Mouse (Mus musculus) hematopoietic stem cell, adult 5-6 weeks (primary cell): ENCODE results near the gene Anp32e. TPM values are rescaled to one million over a fixed set of nuclear protein-coding genes. Genes with fewer than 3 reads are reported as not detected.
"Not testable (repeated sequence)": the region's sequence is repeated elsewhere in the genome, so short reads cannot be mapped to it uniquely, and the experiment has no call there.

Experiments used
- ATAC-seq, 2 experiments: fragments of 125-278 bp in 1 of 2; replicated peaks in 1 of 2; 2 replicates each; pipeline ENCODE4 v1.8.0; 2016 to 2017; ENCODE audit warnings: inconsistent platforms in 2 of 2, mild to moderate bottlenecking in 2 of 2, moderate number of reproducible peaks in 2 of 2, low read depth in 1 of 2, moderate TSS enrichment in 1 of 2; ENCODE audit not compliant: low FRiP score in 2 of 2, poor library complexity in 2 of 2, severe bottlenecking in 2 of 2, insufficient read depth in 1 of 2, low TSS enrichment in 1 of 2
- total RNA-seq: library from RNA; stranded (forward); fragments of 172-1452, 232-1000 nt; gene quantifications from 2 replicates; pipeline ENCODE4 v1.2.3, GENCODE M21; 2017

Gene Anp32e
- total RNA-seq, 1 experiment from 2014 or later = 484 TPM

DNA sequence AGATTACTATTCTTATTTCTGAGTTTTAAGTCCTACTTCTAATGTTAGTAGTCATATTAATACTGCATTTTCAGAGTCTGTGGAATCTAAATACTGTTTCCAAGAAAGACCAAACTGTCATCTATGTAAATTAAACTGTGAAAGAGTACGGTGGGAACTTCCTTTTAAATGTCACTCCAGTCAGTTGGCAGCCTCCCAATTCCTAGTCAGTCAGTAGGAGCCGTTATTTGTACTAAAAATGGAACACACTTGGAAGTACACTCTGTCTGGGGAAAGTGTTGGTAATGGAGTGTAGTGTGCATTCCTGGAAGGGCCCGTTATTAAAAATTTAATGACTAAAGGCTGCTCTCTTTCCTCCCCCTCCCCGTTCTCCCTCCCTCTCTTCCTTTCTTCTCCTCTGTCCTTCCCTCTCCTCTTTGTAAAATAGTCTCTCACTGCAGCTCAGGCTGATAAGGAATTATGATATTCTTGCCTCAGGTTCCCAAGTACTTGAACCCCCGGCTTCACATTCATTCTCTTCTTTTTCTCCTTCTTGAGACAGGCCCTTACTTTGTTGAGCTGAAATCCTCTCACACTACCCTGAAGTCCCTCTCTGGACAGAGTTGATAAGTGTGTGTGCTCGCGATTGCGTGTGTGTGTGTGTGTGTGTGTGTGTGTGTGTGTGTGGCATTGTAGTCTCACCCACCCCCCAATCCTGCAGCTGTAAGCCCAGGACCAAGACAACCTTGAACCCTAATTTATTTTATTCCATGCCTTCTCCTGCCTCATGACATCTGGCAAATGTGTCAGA is 28.5 kb downstream of the Anp32e start:
- no peak; a peak in 1 of 4 replicates for ATAC-seq

DNA sequence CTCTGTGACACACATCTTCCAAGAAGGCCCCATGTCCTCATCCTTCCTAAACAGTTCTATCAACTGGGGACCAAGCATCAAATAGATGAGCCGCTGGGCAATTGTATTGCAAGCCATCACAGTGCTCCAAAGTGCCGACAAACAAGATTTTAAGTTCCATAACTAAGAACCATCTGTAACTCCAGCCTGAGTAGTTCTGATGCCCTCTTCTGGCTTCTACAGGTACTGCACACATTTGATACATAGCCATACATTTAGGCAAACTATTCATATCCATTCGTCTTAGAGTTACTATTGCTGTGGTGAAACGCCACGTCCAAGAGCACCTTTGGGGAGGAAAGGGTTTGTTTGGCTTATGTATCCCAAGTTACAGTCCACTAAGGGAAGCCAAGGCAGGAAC is 30.0 kb downstream of the Anp32e start:
- ATAC-seq = peak in 1 of 2 experiments; percentile 46; a peak in 1 of 4 replicates

DNA sequence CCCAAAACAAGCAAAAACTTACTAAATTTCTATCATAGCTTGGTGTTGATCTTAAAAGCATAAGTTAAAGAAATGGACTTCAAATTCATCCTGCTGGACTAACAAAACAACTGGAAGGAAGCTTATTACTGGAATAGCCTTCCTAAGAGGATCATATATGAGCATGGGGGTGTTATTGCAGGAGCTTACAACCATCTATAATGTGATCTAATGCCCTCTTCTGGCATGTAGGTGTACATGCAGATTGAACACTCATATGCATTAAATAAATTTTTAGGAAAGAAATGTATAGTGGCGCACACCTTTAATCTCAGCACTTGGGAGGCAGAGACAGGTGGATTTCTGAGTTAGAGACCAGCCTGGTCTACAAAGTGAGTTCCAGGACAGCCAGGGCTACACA is 30.8 kb downstream of the Anp32e start:
- no peak for ATAC-seq

DNA sequence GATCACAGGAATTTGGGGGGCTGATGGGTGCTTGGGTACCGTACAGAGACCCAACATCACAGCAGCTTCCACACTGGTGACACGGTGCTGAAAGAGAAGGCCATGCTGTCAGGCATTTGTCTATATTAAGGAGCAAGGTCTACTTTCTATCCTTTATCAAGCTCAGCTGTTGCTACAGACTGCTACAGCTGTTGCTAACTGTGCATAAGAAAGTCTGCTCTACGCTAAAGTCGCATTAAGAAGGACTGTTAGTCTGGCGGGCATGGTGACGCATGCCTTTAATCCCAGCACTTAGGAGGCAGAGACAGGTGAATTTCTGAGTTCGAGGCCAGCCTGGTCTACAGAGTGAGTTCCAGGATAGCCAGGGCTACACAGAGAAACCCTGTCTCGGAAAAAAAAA is 33.1 kb downstream of the Anp32e start:
- ATAC-seq = not testable (repeated sequence)

DNA sequence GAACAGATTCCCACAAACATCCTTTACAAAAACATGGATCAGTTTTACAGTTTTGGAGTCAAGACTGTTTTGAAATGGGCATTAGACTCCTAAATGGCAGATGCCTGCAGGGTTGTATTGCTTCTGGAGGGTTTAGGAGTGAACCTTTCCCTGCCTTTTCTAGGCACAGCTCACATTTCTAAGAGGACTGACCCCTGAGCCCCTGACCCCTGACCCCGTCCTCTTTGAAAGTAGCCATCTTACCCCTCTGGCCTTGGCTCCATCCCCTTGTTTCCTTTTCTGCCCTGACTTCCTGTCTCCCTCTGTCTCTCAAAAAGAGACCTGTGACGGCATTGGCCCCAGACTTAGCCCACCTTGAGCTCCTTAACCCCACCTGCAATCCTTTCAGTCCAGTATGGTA is 34.2 kb downstream of the Anp32e start:
- ATAC-seq = no peak

DNA sequence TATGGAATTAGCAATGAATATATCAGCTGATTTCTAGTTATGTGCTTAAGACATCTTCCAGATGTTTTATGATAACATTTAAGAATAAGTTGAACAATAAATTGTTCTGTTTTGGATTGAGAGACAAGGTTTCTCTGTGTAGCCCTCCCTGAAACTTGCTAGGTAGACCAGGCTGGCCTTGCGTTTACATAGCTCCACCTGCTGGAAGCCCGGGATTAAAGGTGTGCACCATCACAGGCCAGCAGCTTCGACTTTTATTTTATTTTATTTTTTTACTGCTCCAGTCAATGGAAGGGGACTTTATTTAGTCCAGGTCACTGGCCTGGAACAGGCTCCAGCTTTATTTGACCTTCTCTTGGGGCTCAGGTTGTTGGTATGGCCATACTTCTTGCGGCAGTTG is 34.6 kb downstream of the Anp32e start:
- 0 out of 4 replicates have a peak, but pooled peaks of 1 of the 2 experiments have one; percentile 42 for ATAC-seq

DNA sequence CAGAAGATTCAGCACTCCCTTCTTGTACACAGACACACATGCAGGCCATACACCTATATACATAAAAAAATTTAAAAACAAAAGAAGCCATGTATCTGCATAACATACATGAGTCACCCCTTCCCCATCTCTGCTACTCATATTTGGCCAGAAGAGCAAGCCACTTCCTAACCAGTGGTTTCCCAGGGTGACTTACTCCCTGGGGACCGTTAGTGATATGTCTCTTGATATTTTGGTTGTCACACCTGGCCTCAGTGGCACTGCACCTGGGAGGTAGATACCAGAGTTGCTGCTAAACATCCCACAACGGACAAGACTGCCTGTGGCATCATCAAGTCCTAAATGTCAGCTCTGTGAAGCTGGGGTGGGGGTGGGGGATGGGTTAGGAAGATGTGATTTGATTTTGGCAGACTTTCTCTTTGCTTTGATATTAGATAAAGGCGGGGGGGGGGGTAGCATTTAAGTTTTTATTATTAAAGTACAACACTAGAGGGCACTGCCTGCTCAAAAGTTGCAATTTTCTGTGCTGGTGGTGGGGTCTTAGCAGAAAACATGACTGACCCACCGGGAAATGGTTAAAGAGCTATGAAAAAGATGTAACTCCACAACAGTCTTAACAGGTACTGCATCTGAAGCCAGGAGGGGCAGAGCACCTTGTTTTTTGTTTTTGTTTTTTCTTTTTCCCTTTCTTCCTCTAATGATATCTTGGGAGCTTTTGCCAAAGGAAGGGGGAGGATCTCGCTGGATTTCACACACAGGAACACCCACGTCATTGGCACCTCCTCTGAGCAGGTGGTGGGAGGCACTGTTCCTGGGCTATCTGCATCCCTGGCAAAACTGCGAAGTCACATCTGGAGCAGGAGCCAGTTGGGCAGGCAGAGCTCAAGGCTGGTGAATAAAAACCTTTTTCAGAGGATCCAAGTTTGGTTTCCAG is 36.7 kb downstream of the Anp32e start:
- no peak for ATAC-seq

DNA sequence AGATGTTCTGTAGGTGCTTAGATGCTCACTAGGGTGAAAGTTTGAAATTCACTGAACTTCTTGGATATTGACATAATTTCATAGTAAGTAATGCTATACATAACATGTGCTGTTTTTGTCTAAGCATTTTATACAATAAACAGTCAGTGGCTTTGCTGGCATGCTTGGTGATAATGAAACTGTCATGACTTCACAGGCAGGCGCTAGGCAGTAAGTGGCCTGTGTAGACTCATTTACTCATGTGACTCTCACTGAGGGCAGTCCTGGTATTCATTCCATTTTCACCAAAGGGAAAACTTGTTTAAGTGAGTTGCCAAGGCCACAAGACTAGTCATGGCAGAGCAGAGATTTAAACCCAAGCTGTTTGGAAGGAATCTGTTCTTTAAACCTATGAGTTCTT is 40.2 kb downstream of the Anp32e start:
- ATAC-seq = no peak

DNA sequence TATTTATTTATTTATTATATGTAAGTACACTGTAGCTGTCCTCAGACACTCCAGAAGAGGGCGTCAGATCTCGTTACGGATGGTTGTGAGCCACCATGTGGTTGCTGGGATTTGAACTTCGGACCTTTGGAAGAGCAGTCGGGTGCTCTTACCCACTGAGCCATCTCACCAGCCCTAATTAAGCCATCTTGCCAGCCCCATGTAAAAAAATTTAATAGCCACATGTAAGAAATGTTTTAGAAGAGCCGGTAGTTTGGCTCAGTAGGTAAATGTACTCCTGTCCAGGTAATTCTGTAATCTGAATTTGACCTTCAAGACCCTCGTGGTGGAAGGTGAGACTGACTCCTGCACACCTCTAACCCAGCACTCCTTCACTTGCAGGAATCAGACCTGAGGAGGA is 41.6 kb downstream of the Anp32e start:
- ATAC-seq = not testable (repeated sequence)

DNA sequence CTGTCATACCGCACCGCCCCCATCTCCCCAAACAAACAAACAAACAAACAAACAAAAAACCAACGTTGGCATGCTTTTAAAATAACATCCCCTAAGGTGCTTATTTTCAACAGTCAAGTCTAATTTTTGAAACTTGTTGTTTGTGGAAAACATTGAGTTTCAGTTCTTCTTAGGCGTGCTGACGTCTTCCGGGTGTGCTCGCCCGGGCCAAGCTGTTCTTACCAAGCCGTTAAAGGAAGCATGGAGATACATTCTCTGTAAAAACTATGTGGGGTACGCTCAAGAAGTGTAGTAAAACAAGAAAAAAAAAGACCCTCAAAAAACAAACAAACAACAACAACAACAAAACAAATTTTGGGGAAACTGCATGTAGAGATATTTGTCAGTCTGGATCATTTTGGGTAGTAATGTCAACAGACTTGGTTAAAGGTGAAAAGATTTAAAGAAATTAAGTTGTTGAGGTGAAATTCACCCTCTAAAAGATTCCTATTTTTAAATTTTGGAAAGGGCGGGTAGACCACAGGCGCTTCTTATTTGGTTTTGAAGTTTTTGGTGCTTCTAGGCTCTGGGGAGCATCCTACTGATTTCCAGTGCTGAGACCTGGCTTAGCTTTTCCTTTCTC is 43.3 kb downstream of the Anp32e start:
- no peak for ATAC-seq

DNA sequence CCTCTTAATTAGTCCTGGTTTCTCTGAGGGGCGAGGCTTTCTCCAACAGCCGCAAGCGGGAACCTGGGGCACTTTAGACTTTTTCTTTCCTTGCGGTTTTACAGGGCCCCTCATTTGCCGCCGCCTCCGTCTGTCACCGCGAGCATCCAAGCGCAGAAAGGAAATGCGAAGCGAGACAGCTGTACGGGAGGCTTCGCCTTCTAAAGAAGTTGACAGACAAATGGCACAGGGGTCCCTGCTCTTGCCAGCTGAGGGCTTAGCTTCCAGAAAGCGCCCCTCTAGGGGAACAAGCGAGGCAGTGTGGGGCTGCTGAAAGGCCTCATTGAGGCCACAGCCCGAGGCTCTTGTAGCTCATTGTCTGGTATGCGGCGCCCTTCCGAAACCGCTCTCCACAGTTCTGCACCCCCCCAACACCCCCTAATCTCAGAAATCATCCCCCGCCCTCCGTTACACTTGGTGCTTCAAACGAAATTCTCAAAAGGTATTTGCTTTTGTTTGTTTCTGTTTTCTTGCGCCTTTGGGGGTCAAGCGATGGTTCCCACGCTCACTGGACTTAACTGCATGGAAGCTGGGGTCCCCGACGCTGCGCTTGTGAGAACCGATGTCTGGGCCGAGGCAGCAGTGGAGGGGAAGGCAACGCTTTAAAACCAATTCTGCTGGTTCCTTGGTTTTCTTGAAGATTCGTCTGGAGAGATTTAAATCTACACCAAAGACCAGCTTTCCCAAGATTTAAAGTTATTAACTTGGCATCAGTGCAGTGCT is 44.0 kb downstream of the Anp32e start:
- ATAC-seq = peak; percentile 62 to 77

DNA sequence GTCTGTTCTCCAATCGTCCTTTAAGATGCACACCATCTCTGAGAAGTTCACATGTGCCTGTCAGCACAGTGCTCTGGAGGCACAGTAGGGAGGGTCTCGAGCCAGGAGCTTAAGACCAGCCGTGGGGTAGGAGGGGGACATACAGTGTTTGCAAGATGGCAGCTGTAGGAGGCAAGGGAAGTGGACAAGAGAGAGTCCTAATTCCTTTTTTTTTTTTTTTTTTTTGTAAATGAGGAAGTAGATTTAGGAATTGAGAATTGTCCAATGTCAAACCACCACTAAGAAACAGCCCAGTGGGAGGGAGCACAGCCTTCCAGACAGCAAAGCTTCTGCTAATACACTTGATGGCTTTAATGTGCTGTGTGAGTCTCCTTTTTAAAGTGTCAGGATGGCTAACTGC is 48.0 kb downstream of the Anp32e start:
- ATAC-seq = peak in 1 of 2 experiments; percentile 20; a peak in 1 of 4 replicates

DNA sequence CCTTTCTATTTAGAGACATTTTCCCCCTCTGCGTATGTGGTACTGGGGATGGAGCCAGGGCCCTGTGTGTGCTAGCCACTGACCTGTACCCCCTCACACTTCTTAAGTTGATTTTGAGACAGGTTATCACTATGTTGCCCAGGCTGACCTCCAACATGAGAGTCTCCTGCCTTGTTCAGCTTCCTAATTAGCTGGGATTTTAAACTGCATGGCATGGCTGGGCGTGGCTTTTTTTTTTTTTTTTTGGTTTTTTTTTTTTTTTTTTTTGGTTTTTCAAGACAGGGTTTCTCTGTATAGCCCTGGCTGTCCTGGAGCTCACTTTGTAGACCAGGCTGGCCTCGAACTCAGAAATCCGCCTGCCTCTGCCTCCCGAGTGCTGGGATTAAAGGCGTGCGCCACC is 48.5 kb downstream of the Anp32e start:
- ATAC-seq = not testable (repeated sequence)

DNA sequence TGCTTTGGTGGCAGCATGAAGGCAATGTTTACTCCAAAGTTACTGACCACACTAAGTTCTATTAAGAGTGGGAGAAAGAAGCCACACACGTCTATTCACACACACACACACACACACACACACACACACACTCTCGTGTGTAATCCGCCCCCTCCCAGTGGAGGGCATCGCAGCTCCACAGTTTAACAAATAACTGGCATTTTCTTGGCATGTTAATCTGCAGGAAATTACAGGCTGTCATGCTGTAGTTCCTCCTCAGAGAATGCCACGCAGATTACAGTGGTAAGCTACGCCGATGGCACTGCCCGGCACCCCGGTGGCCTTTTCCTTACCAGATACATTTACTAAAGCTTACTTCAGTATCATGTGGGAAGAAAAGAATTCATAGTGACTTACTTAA is 49.2 kb downstream of the Anp32e start:
- peak; percentile 33 to 56 for ATAC-seq

DNA sequence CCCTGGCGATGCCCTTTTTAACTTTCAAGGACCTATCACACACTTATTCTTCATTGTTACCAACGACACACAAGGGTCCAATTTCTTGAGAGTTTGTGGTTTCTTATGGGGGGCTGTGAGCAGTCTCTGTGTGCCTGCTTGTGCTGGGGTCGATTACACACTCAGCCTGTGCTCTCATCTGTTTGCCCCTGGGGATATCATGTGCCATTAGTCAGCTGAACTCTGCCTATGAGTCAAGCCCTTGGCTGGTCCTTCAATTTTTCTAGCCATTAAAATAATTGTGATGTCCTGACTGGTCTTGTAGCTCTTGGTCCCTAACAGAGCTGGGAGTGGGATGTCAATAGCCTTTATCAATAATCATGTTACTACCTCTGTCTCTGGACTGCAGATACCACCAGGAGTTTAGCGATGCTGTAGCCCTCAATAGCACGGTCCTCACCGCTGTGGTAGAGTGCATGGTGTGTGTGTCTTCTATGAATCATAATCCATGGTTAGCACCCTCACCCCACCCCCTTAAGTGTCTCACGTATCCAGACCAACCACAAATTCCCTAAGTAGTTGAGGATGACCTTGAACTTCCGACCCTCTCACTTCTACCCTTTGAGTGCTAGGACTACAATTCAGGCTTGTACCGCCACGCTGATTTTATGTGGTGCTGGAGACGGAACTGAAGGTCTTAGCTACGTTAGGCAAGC is 51.4 kb downstream of the Anp32e start:
- no peak for ATAC-seq

DNA sequence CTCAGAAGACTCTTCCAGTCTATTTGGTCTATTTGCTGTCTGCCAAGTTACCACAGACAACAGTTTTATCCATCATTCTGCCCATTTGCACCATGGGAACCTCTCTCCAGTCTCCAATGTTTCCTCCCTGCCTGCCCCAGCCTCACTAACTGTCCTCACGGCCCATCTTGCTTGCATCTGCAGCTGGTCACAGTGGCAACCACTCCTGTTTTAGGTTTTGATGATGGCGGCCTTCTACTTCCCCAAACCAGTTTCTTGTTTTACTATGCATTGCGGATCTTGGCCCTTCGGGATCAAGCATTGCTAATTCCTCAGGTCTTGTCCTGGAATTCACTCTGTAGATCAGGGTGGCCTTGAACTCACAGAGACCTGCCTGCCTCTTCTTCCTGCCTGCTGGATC is 53.1 kb downstream of the Anp32e start:
- ATAC-seq = no peak
